In the genomic region with DNA sequence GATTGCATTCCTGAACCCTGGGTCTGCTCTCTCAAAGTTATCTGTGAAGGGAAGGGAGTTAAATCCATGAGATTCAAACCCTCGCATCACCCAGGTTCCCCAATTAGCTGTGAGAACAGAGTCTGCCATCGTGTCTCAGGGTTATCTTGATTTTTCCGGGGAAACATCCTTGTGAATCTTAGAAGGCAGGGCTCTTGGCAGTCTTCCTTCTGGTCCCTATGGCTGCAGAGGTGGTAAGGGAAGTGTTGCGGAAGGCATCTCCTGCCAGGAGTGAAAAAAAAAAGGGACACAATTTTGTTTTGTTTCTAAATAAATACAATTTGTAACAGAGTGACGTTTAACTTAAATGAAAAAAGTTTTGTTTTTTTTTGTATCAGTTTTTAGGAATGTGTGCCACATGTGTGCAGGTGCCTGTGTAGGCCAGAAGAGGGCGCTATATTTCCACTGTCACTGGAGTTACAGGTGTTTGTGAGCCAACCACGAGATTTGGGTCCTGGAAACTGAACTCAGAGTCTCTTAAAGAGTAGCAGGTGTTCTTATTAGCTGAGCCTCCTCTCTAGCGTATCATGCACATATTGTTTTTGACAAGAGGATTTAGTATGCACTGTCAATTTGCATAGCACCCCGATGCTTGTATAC, we compare ENCODE assay signal across 14 mouse cellular contexts. TPM values are rescaled to one million over a fixed set of nuclear protein-coding genes. Genes with fewer than 3 reads are reported as not detected.
DNase-seq lines count a peak whose midpoint lies in the region; ATAC-seq and TF ChIP-seq lines count a peak whose summit lies in the region.
"Had no signal": no experiment of that assay in that cellular context is flagged by ENCODE, and none has a peak within 500 bp of the region (broad histone marks: within the 10 kb centered on the region; RNA-seq: fewer than 3 reads in every experiment).

No protein-coding gene starts in this region.

- 72% methylated on average over 9 of the region's 9 CpGs for WGBS in hindbrain, postnatal 0 days
- WGBS in hindbrain, embryonic 13.5 days: 82% methylated on average over 9 of the region's 9 CpGs
- WGBS in lung, postnatal 0 days: 63% methylated on average over 9 of the region's 9 CpGs

- ATAC-seq in hindbrain, postnatal 0 days: no peak
- ATAC-seq in hindbrain, embryonic 13.5 days (ENCODE audit: low FRiP score): no peak
- no peak for ATAC-seq in lung, postnatal 0 days
- no peak for ATAC-seq in Patski

- no peaks in the 10 kb centered on the region for H3K4me1 ChIP-seq in hindbrain, postnatal 0 days (ENCODE audit: insufficient read depth, low read length)
- H3K4me1 ChIP-seq in hindbrain, embryonic 13.5 days (replicated peaks): no peaks in the 10 kb centered on the region
- H3K4me1 ChIP-seq in lung, postnatal 0 days (ENCODE audit: insufficient read depth, low read depth, low read length): no peaks in the 10 kb centered on the region
- H3K4me1 ChIP-seq: heart, embryonic 13.5 days; limb, embryonic 12.5 days had no signal

- POLR2A ChIA-PET in Patski (lab: Charles Lee): no interaction called here

- CTCF ChIA-PET in Patski (lab: Charles Lee): interaction anchor here (0.9 to 1.0 kb wide), 2 partner anchors 34 to 601 kb away, joined by 3 read pairs; no protein-coding TSS in a partner anchor

- peak; percentile 37 for DNase-seq in hindbrain, postnatal 0 days (ENCODE audit: low spot score)
- DNase-seq in lung, postnatal 0 days (ENCODE audit: low spot score): no peak
- DNase-seq in lung, adult 18-20 months: no peak
- no peak for DNase-seq in Patski (ENCODE audit: low read depth, low spot score)
- no peak for DNase-seq in retina, embryonic 14.5 days (ENCODE audit: low spot score)
- DNase-seq in frontal cortex, postnatal 36 days (ENCODE audit: low spot score in 2 of 2): no peak
- DNase-seq: cerebellum, adult 9-11 months; thymus, adult 2 months had no signal

- no peaks in the 10 kb centered on the region for H3K36me3 ChIP-seq in hindbrain, postnatal 0 days (ENCODE audit: insufficient read depth, low read length)
- no peaks in the 10 kb centered on the region for H3K36me3 ChIP-seq in hindbrain, embryonic 13.5 days
- no peaks in the 10 kb centered on the region for H3K36me3 ChIP-seq in lung, postnatal 0 days (ENCODE audit: insufficient read depth, low read length)
- H3K36me3 ChIP-seq: heart, embryonic 13.5 days; hindbrain, embryonic 10.5 days; limb, embryonic 12.5 days had no signal

- no peak overlapping the region for H3K27ac ChIP-seq in hindbrain, postnatal 0 days
- no peak overlapping the region for H3K27ac ChIP-seq in hindbrain, embryonic 13.5 days
- H3K27ac ChIP-seq in lung, postnatal 0 days (ENCODE audit: low read length): no peak overlapping the region
- H3K27ac ChIP-seq: heart, embryonic 13.5 days; hindbrain, embryonic 10.5 days; limb, embryonic 12.5 days; macrophage had no signal

- peak; percentile 42 for TF ChIP-seq CTCF in hindbrain, postnatal 0 days (IDR thresholded peaks at IDR 0.05; ENCODE audit: low read depth)
- TF ChIP-seq CTCF in lung, postnatal 0 days (IDR thresholded peaks at IDR 0.05): peak; percentile 29
- peak; percentile 67 for TF ChIP-seq CTCF in Patski (IDR thresholded peaks at IDR 0.05)

- in situ Hi-C loops in Patski (cut with MboI; ENCODE audit: low pct_unique_long_range_greater_than_20kb): no loop called here

- H3K9ac ChIP-seq in hindbrain, postnatal 0 days (replicated peaks; ENCODE audit: low read length): no peak overlapping the region
- no peak overlapping the region for H3K9ac ChIP-seq in hindbrain, embryonic 13.5 days
- no peak overlapping the region for H3K9ac ChIP-seq in lung, postnatal 0 days (replicated peaks; ENCODE audit: low read depth)
- H3K9ac ChIP-seq: heart, embryonic 13.5 days; limb, embryonic 12.5 days had no signal

- no peaks in the 10 kb centered on the region for H3K27me3 ChIP-seq in hindbrain, postnatal 0 days (ENCODE audit: insufficient read depth, low read length)
- no peaks in the 10 kb centered on the region for H3K27me3 ChIP-seq in hindbrain, embryonic 13.5 days
- no peaks in the 10 kb centered on the region for H3K27me3 ChIP-seq in lung, postnatal 0 days (replicated peaks; ENCODE audit: insufficient read depth, low read length)
- no peaks in the 10 kb centered on the region for H3K27me3 ChIP-seq in Patski
- H3K27me3 ChIP-seq: heart, embryonic 13.5 days; limb, embryonic 12.5 days had no signal

- no peak overlapping the region for H3K4me3 ChIP-seq in hindbrain, postnatal 0 days (ENCODE audit: low read length)
- no peak overlapping the region for H3K4me3 ChIP-seq in hindbrain, embryonic 13.5 days
- no peak overlapping the region for H3K4me3 ChIP-seq in lung, postnatal 0 days (ENCODE audit: low read depth, low read length)
- H3K4me3 ChIP-seq: heart, embryonic 13.5 days; hindbrain, embryonic 10.5 days; limb, embryonic 12.5 days had no signal

- TF ChIP-seq EP300 in lung, postnatal 0 days (IDR thresholded peaks at IDR 0.05): no peak

- H3K9me3 ChIP-seq in hindbrain, postnatal 0 days (ENCODE audit: low read length): no peaks in the 10 kb centered on the region
- H3K9me3 ChIP-seq in hindbrain, embryonic 13.5 days: no peaks in the 10 kb centered on the region
- H3K9me3 ChIP-seq in lung, postnatal 0 days (ENCODE audit: low read length): no peaks in the 10 kb centered on the region
- H3K9me3 ChIP-seq: heart, embryonic 13.5 days; limb, embryonic 12.5 days had no signal

- H3K4me2 ChIP-seq in hindbrain, postnatal 0 days (ENCODE audit: low read depth, low read length): no peak overlapping the region
- H3K4me2 ChIP-seq in hindbrain, embryonic 13.5 days: no peak overlapping the region
- no peak overlapping the region for H3K4me2 ChIP-seq in lung, postnatal 0 days (replicated peaks; ENCODE audit: low read depth, low read length)
- H3K4me2 ChIP-seq: heart, embryonic 13.5 days; limb, embryonic 12.5 days; midbrain, embryonic 11.5 days had no signal

RNA-seq across cellular contexts. Expression of a gene that starts 45.2 kb away (rescaled TPM):
- total RNA-seq in hindbrain, postnatal 0 days (2014; rRNA removed): 27.9 and 29.5 TPM in 2 replicates
- 35.5 and 36.8 TPM in 2 replicates for polyA plus RNA-seq in hindbrain, postnatal 0 days (2015; fragmentation: Nextera tagmentation; extraction: Ambion mirVana)
- 51.5 and 53.1 TPM in 2 replicates for polyA plus RNA-seq in hindbrain, embryonic 13.5 days (2015; fragmentation: Nextera tagmentation; extraction: Ambion mirVana)
- 41.5 and 50.4 TPM in 2 replicates for polyA plus RNA-seq in lung, postnatal 0 days (2015; fragmentation: Nextera tagmentation; extraction: Ambion mirVana)
- polyA plus RNA-seq in Patski (2021): 59.7 TPM
